Mouse (Mus musculus) kidney, embryonic 16.5 days (tissue): ENCODE data around the gene Fxr2. TPM values are rescaled to one million over a fixed set of nuclear protein-coding genes. Genes with fewer than 3 reads are reported as not detected.

Experiments used
- ATAC-seq: fragments of 200-750 bp; cut with Nextera tagmentation; 2 replicates; pipeline ENCODE4 v1.8.0; 2017; ENCODE audit warnings: moderate TSS enrichment; ENCODE audit not compliant: low FRiP score, low TSS enrichment
- H3K27ac ChIP-seq: fragments of 300-500 bp; sonication (generic); 2 replicates; pipeline ENCODE4 v1.5.1; 2014; ENCODE audit warnings: low read length
- H3K27me3 ChIP-seq: fragments of 300-500 bp; sonication (generic); 2 replicates; pipeline ENCODE4 v1.6.1; 2014; ENCODE audit warnings: low read length, control low read depth, mixed read lengths; ENCODE audit not compliant: insufficient read depth
- H3K36me3 ChIP-seq: fragments of 300-500 bp; sonication (generic); 2 replicates; pipeline ENCODE4 v1.6.1; 2014; ENCODE audit warnings: low read length, control low read depth, mixed read lengths; ENCODE audit not compliant: insufficient read depth
- H3K4me1 ChIP-seq: fragments of 300-500 bp; sonication (generic); 2 replicates; pipeline ENCODE4 v1.6.1; 2014; ENCODE audit warnings: low read length, control low read depth, mixed read lengths; ENCODE audit not compliant: insufficient read depth
- H3K4me2 ChIP-seq: fragments of 300-500 bp; sonication (generic); replicated peaks from 2 replicates; pipeline ENCODE4 v1.6.1; 2014; ENCODE audit warnings: low read depth, low read length
- H3K4me3 ChIP-seq: fragments of 300-500 bp; sonication (generic); 2 replicates; pipeline ENCODE4 v1.5.1; 2014; ENCODE audit warnings: mild to moderate bottlenecking, low read length
- H3K9ac ChIP-seq: fragments of 300-500 bp; sonication (generic); replicated peaks from 2 replicates; pipeline ENCODE4 v1.6.1; 2014; ENCODE audit warnings: low read length
- H3K9me3 ChIP-seq: fragments of 300-500 bp; sonication (generic); 2 replicates; pipeline ENCODE4 v1.6.1; 2016; ENCODE audit warnings: low read length, control low read depth
- WGBS: fragments of 180-500 bp; shearing (Covaris S2); extraction: QIAGEN DNeasy Blood & Tissue Kit; methylation state at CpG from one replicate; pipeline ENCODE4 v1.1.7; 2014; 5-methylcytosine and 5-hydroxymethylcytosine counted together
- polyA plus RNA-seq: library from polyadenylated mRNA; unstranded; fragments of >200 nt; fragmentation: Nextera tagmentation; extraction: Ambion mirVana; gene quantifications from 2 replicates; pipeline ENCODE4 v1.2.1, GENCODE M21; 2015

Fxr2 gene
- polyA plus RNA-seq, 1 experiment from 2014 or later = 31.8 TPM

DNA sequence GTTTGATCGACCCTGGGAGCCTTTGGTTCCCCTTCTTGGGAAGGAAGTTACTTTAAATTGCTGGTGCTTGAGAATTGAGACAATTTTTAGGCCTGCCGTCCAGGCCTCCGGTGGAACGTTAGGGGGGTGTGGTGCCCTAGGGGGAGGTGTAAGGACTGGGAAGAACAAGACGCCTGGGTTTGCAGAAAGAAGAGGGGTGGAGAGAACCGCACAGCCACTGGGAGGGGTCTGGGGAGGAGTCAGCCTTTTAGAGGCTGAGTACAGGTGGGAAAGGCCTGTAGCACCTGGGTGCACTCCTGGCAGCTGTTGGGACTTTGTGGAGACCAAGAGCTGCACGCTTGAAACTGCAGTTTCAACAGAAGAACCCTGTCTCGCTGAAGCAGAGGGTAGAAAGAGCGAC is 22.0 kb downstream of the Fxr2 start:
- Histone ChIP-seq H3K4me1 (peaks cover 18% of the 10 kb centered on the region), H3K4me3 (no peak overlapping the region), H3K9ac (no peak overlapping the region), H3K27ac (peak overlapping the region; percentile 57; the same call in 1 of the 2 replicates), H3K9me3 (no peaks in the 10 kb centered on the region), H3K4me2 (no peak overlapping the region), H3K36me3 (peaks cover 69% of the 10 kb centered on the region), H3K27me3 (no peaks in the 10 kb centered on the region)
- WGBS = 32% methylated on average over 9 of the region's 9 CpGs
- no peak for ATAC-seq

DNA sequence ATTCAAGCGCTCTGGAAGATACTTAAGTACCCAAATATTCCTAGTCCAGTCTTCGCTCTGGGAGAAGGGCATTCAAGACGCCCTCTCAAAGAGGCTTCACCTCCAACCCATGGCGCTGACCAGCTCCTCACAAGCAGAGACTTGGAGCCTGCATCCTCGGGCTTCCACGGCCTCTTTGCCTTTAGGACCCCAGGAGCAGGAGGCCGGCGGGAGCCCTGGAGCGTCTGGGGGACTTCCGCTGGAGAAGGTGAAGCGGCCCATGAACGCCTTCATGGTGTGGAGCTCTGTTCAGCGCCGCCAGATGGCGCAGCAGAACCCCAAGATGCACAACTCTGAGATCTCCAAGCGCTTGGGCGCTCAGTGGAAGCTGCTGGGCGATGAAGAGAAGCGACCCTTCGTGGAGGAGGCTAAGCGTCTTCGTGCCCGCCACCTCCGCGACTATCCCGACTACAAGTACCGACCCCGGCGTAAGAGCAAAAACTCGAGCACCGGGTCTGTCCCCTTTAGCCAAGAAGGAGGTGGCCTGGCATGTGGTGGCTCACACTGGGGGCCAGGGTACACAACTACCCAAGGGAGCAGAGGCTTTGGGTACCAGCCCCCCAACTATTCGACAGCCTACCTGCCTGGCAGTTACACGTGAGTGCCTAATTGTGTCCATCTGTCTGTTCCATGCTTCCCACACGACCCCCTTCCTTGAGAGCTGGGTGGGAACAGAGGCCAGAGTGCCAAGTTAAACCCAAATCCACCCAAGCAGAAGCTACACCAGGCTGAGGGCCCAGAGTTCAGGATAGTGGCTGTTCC is 22.7 kb downstream of the Fxr2 start, which contains the start of gene Sox15:
Gene Sox15, plus strand, starts transcription at position 51 of the 801 bp plus-strand sequence.
- peak; percentile 87 for ATAC-seq
- Histone ChIP-seq H3K27ac (peak within 1 kb of the TSS; percentile 57; the same call in 1 of the 2 replicates), H3K4me2 (peak within 1 kb of the TSS; percentile 32; the same call in 1 of the 2 replicates), H3K36me3 (peaks cover 62% of the 10 kb centered on the region), H3K9ac (peak within 1 kb of the TSS; percentile 50), H3K4me1 (peaks cover 18% of the 10 kb centered on the region), H3K9me3 (no peaks in the 10 kb centered on the region), H3K4me3 (peak within 1 kb of the TSS; percentile 18; the same call in 1 of the 2 replicates), H3K27me3 (no peaks in the 10 kb centered on the region)
- WGBS = 18% methylated on average over 34 of the region's 34 CpGs

DNA sequence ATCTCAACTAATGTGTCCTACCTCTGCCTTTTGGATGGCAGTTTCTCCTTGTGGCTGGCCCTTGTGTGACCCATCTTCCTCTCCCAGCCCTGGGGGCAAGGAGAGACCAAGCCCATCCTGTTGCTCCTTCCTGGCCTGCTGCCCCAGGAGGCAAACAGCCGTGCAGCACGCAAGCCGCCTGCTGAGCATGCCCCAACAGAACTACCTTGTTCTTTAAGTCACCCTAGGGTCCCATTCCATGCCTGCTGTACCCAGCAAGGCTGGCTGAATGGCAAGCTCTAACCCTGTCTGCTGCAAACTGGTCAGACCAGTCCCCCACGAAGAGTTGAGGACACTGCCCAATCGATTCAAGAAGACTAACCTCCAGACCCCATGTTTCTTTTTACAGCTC is 23.3 kb downstream of the Fxr2 start:
- Histone ChIP-seq H3K9me3 (no peaks in the 10 kb centered on the region), H3K36me3 (peaks cover 56% of the 10 kb centered on the region), H3K4me2 (0 out of 2 replicates have a peak overlapping the region, but pooled peaks have one; percentile 32), H3K4me1 (peaks cover 18% of the 10 kb centered on the region), H3K27me3 (no peaks in the 10 kb centered on the region), H3K4me3 (no peak overlapping the region), H3K9ac (peak overlapping the region; percentile 50; the same call in 1 of the 2 replicates), H3K27ac (no peak overlapping the region)
- WGBS = 72% methylated on average over 5 of the region's 5 CpGs
- ATAC-seq = no peak

DNA sequence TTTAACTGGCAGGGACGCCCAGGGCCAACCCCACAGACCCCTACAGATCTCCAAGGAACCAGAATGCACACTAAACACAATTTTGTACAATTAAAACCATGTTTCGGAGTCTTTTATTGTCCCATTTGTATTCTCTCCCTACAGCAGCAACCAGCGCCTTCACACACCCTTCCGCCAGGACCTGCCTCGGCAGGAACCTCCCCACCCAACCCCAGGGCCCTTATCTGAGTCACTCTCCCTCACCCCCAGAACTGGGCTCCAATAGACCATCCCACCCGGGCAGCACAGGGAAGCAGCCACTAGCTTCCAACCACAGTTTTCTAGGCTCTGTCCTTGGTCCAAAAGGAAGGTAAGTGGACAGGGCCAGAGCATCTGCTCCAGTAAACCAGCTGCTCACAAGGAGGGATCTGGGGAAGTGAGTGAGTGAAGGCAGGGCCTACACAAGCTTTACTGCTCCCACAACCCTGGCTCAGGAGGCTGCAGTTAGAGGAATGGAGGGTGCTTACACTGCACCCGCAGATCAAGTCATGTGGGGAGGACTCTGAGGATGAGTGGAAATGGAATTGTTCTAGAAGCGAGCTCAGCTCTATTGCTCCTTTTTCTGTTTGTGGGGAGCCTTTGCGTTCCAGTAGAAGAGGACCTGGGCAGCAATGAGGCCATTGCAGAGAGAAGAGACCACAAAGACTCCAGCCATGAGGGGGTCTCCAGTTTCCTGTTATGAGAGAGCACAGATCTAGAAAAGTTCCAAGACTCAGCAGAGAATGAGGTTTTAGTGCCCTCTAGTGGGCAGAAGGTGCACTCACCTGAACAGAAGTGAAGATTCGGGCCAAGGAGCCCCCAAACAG is 24.0 kb downstream of the Fxr2 start:
- no peak overlapping the region for H3K4me2 ChIP-seq
- ATAC-seq = no peak
- H3K36me3 ChIP-seq = peaks cover 50% of the 10 kb centered on the region
- no peaks in the 10 kb centered on the region for H3K9me3 ChIP-seq
- no peak overlapping the region for H3K27ac ChIP-seq
- 71% methylated on average over 10 of the region's 10 CpGs for WGBS
- H3K4me1 ChIP-seq = peaks cover 24% of the 10 kb centered on the region
- H3K9ac ChIP-seq = 0 out of 2 replicates have a peak overlapping the region, but pooled peaks have one; percentile 50
- no peak overlapping the region for H3K4me3 ChIP-seq
- no peaks in the 10 kb centered on the region for H3K27me3 ChIP-seq

DNA sequence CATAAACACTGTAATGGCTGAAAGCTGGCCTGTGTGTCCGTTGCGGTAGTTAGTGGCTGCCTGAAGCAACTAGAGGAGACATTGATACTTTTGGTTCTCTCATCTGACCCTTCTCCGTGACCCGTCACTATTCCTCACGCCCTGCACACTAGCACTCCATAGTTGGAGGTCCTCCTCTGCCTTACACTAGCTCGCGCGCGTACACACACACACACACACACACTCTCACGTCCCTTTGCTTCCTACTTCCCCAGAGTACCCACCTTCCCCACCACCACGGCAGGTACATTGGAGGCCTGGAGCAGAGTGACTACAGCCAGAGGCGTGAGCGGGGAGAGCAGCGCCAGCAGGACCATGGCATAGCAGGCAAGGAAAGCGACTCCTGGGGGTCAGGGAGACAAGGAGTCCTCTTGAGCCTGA is 24.7 kb downstream of the Fxr2 start:
- Histone ChIP-seq H3K36me3 (peaks cover 43% of the 10 kb centered on the region), H3K27me3 (no peaks in the 10 kb centered on the region), H3K27ac (no peak overlapping the region), H3K4me2 (no peak overlapping the region), H3K4me3 (no peak overlapping the region), H3K9ac (no peak overlapping the region), H3K9me3 (no peaks in the 10 kb centered on the region), H3K4me1 (peaks cover 24% of the 10 kb centered on the region)
- ATAC-seq = no peak
- 81% methylated on average over 15 of the region's 15 CpGs for WGBS

DNA sequence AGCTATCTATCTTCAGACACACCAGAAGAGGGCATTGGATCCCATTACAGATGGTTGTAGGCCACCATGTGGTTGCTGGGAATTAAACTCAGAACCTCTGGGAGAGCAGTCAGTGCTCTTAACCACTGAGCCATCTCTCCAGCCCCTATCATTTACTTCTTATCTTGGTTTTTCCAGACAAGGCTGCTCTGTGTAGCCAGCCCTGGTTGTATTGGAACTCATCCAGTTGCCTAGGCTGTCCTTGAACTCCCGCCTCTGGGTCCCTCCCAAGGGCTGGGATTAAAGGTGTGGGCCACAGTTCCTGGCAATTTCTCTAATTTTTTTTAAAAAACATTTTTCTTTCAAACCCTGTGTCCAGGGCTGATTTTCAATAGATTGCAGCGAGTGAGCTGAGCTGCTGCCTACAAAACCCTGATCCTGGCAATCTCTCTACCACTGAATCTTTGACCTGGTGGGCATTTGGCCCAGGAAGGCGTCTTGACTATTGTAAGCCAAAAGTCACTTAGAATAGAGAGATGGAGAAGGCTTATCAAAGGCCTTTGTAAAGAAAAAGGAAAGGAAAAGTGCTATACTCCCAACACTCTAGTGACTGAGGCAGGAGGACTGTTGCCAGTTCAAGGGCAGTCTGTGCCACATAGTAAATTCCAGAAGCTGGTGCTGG is 28.6 kb downstream of the Fxr2 start:
- no peaks in the 10 kb centered on the region for H3K27me3 ChIP-seq
- no peak for ATAC-seq
- peak overlapping the region; percentile 70 for H3K4me3 ChIP-seq
- no peaks in the 10 kb centered on the region for H3K9me3 ChIP-seq
- peak overlapping the region; percentile 93 for H3K27ac ChIP-seq
- H3K9ac ChIP-seq = peak overlapping the region; percentile 74
- peaks cover 16% of the 10 kb centered on the region for H3K4me1 ChIP-seq
- WGBS = 70% methylated on average over 3 of the region's 3 CpGs
- H3K36me3 ChIP-seq = peaks cover 46% of the 10 kb centered on the region
- peak overlapping the region; percentile 59 for H3K4me2 ChIP-seq

DNA sequence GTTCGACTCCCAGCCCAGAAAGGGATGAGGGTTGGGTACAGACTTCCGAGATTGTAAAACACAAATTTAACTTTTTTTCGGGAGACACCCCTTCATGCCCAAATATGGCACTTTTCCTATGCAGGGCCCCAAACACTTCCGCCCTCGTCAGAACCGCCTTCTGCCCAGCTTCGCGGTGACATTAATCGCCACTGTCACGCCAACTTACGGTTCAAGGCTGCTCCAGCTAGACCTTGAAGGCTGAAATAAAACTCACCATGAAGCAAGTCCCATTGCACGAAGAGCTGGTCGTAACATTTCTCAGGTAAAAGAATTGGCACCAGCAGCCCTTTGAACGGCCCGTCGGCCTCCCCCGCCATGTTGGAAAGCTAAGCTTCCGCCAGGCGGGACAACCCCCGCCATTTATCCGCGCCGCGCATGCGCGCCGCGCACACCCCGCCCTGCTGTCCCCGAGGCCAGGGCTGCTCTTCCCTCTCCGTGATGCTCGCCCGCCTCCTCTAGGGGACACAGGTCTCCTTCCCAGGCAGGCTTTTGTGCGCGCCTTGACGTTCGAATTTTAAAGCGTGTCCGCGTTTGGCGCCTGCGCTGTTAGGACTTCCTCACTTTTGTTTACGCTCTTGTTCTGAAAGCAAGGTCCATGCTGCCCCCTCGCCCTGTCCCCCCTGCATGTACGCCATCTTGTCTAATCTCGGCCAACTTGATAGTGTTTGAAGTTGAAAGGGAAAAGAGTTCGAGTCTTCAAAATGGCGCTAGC is 29.6 kb downstream of the Fxr2 start, which contains the start of gene Mpdu1:
Gene Mpdu1, minus strand, starts transcription at position 430 of the 754 bp plus-strand sequence.
- peak within 1 kb of the TSS; percentile 93 for H3K27ac ChIP-seq
- peaks cover 16% of the 10 kb centered on the region for H3K4me1 ChIP-seq
- under 1% methylated on average over 48 of the region's 48 CpGs for WGBS
- H3K9ac ChIP-seq = peak within 1 kb of the TSS; percentile 74
- H3K27me3 ChIP-seq = no peaks in the 10 kb centered on the region
- no peaks in the 10 kb centered on the region for H3K9me3 ChIP-seq
- peak; percentile 96 for ATAC-seq
- H3K4me3 ChIP-seq = peak within 1 kb of the TSS; percentile 70
- H3K36me3 ChIP-seq = peaks cover 44% of the 10 kb centered on the region
- peak within 1 kb of the TSS; percentile 59 for H3K4me2 ChIP-seq

DNA sequence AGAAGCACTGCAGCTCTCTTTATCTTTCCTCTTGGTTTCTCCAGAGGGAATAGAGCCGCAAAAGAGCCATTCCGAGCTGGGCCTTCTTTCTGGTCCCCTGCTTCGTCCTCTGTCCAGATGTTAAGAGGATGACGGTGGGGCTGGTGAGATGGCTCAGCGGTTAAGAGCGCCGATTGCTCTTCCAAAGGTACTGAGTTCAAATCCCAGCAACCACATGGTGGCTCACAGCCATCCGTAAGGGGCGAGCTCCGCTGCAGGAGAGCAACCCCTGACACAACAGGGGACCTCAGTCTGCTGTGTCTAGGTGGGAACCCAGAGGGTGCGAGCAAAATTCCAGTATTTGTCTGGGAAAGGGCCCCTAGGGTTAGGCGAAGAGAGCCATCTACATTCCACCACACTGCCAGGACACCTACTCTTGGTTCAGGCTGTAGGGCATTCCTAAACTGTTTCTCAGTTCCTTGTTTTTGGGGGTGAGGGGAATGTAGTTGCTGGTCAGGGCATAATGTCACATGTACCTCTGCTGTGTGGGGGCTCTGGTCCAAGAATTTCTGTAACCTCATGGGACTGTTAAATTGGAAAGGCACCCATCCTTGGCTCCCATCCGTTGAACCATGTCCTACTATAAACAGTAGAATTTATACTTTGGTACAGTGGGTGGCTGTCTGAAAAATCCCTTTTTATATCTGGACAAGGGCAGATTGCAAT is 30.3 kb downstream of the Fxr2 start:
- ATAC-seq = 0 out of 2 replicates have a peak, but pooled peaks have one; percentile 7
- Histone ChIP-seq H3K4me1 (peaks cover 16% of the 10 kb centered on the region), H3K4me3 (peak overlapping the region; percentile 70), H3K27ac (peak overlapping the region; percentile 93), H3K36me3 (peaks cover 44% of the 10 kb centered on the region), H3K4me2 (peak overlapping the region; percentile 59), H3K9me3 (no peaks in the 10 kb centered on the region), H3K9ac (peak overlapping the region; percentile 74), H3K27me3 (no peaks in the 10 kb centered on the region)
- WGBS = 68% methylated on average over 13 of the region's 13 CpGs
